Mouse (Mus musculus) bone marrow, adult 2 months (tissue): ENCODE results near the gene Acbd4.

Experiments
- CTCF ChIP-seq: fragments of 200-500 bp; IDR thresholded peaks from 2 replicates; pipeline ENCODE4 v1.5.1; 2011; ENCODE audit warnings: low read length, control low read depth; ENCODE audit not compliant: control insufficient read depth, insufficient read depth
- POLR2A ChIP-seq: fragments of 200-500 bp; IDR thresholded peaks from 2 replicates; pipeline ENCODE4 v1.6.1; 2011; ENCODE audit warnings: low read depth, mild to moderate bottlenecking, control low read depth, low read length, borderline replicate concordance; ENCODE audit not compliant: control insufficient read depth

DNA sequence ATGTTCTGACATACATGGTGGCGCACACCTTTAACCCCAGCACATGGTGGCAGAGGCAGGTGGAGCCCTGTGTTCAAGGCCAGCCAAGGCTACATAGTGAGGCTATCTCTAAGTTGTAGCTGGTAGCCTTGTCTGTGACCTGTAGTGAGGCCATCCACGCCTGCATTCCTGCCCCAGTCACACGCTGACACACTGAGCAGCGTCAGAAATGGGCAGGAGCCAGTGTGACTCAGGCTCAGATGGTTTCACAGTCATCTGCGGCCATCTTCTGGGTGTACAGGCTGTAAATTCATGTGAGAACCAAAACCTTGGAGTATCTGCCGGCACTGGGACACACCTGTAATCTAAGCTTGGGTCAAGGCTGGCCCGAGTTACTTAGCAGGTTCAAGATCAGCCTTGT lies 44.8 kb upstream of the Acbd4 start:
- TF ChIP-seq POLR2A: no peak
- no peak for TF ChIP-seq CTCF
